Mouse (Mus musculus) forebrain, embryonic 16.5 days (tissue): Measurements from ENCODE around the gene Aurka. TPM values are rescaled to one million over a fixed set of nuclear protein-coding genes. Genes with fewer than 3 reads are reported as not detected.
A peak's percentile ranks its signal among the peaks of the same experiment; 100 is the strongest.

Source experiments
- ATAC-seq: fragments of 200-750 bp; cut with Nextera tagmentation; 2 replicates; pipeline ENCODE4 v1.8.0; 2017; ENCODE audit warnings: mild to moderate bottlenecking, moderate library complexity
- H3K27ac ChIP-seq: fragments of 300-500 bp; sonication (generic); 2 replicates; pipeline ENCODE4 v1.5.1; 2014; ENCODE audit warnings: low read length, control low read depth
- H3K27me3 ChIP-seq: fragments of 300-500 bp; sonication (generic); replicated peaks from 2 replicates; pipeline ENCODE4 v1.6.1; 2014; ENCODE audit warnings: low read length; ENCODE audit not compliant: control insufficient read depth, insufficient read depth
- H3K36me3 ChIP-seq: fragments of 300-500 bp; sonication (generic); 2 replicates; pipeline ENCODE4 v1.6.1; 2014; ENCODE audit not compliant: control insufficient read depth, insufficient read depth
- H3K4me1 ChIP-seq: fragments of 300-500 bp; sonication (generic); replicated peaks from 2 replicates; pipeline ENCODE4 v1.6.1; 2014; ENCODE audit warnings: low read length; ENCODE audit not compliant: control insufficient read depth, insufficient read depth
- H3K4me2 ChIP-seq: fragments of 300-500 bp; sonication (generic); 2 replicates; pipeline ENCODE4 v1.6.1; 2014; ENCODE audit warnings: mild to moderate bottlenecking, low read length, control low read depth
- H3K4me3 ChIP-seq: fragments of 300-500 bp; sonication (generic); replicated peaks from 2 replicates; pipeline ENCODE4 v1.5.1; 2014; ENCODE audit warnings: mild to moderate bottlenecking, low read length, control low read depth
- H3K9ac ChIP-seq: fragments of 300-500 bp; sonication (generic); replicated peaks from 2 replicates; pipeline ENCODE4 v1.6.1; 2014; ENCODE audit warnings: low read depth, low read length, control low read depth
- H3K9me3 ChIP-seq: fragments of 300-500 bp; sonication (generic); 2 replicates; pipeline ENCODE4 v1.6.1; 2016; ENCODE audit warnings: low read length; ENCODE audit not compliant: control insufficient read depth
- WGBS: fragments of 180-500 bp; shearing (Covaris S2); extraction: QIAGEN DNeasy Blood & Tissue Kit; methylation state at CpG from one replicate; pipeline ENCODE4 v1.1.7; 2014; 5-methylcytosine and 5-hydroxymethylcytosine counted together
- polyA plus RNA-seq: library from polyadenylated mRNA; unstranded; fragments of >200 nt; fragmentation: Nextera tagmentation; extraction: Ambion mirVana; gene quantifications from 2 replicates; pipeline ENCODE4 v1.2.1, GENCODE M21; 2015

The Aurka gene
- polyA plus RNA-seq, 1 experiment from 2014 or later = 38.3 TPM

DNA sequence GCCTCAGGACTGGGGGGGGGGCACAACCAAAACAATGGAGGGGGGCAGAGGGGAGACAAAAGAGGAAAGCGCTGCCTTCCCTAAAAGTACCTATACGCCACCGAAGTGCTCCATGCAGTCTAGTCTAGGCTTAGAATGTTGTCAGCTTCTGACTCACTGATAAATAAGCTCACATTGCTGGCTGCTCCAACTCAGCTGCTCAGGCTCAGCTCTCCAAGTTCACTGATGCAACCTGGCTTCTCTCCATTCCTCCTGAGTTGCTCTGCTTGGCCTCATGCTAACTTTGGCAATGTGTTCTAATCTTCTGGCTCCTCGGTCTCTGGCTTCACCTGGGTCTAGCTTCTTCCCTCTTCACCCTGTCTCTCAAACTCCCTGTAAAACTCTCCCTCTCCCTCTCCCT lies 6.2 kb upstream of the Aurka start:
- Histone ChIP-seq H3K4me2 (no peak overlapping the region), H3K27ac (no peak overlapping the region), H3K27me3 (no peaks in the 10 kb centered on the region), H3K9me3 (no peaks in the 10 kb centered on the region), H3K36me3 (peaks cover 31% of the 10 kb centered on the region), H3K9ac (no peak overlapping the region), H3K4me3 (no peak overlapping the region), H3K4me1 (peaks cover 6% of the 10 kb centered on the region)
- WGBS = 89% methylated on average over 4 of the region's 4 CpGs
- ATAC-seq = no peak

DNA sequence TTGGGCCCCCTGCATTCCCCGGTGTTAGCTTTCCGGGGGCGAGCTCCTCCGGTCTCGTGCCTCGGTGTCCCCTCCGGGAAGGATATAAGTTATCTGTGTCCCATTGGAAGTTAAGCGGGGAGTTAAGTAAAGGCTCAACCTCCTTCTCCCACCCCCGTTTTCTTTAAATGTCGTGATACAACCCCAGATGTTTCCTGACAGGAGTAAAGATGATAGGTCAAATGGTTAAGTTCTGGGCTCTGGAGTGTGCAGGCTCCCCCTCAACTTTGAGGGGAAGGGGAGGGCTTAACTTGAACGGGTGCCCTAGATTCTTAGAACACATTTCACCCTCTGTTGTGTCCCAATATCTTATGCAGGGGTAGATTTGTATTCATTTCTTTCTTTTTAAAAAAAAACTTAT lies 923 bp upstream of the Aurka start:
- Histone ChIP-seq H3K27me3 (no peaks in the 10 kb centered on the region), H3K4me3 (peak overlapping the region; percentile 99), H3K4me2 (peak overlapping the region; percentile 91), H3K9me3 (no peaks in the 10 kb centered on the region), H3K36me3 (peaks cover 16% of the 10 kb centered on the region), H3K4me1 (peaks cover 27% of the 10 kb centered on the region), H3K27ac (no peak overlapping the region; the same call in 1 of the 2 replicates), H3K9ac (peak overlapping the region; percentile 95)
- no peak for ATAC-seq
- under 1% methylated on average over 11 of the region's 11 CpGs for WGBS

DNA sequence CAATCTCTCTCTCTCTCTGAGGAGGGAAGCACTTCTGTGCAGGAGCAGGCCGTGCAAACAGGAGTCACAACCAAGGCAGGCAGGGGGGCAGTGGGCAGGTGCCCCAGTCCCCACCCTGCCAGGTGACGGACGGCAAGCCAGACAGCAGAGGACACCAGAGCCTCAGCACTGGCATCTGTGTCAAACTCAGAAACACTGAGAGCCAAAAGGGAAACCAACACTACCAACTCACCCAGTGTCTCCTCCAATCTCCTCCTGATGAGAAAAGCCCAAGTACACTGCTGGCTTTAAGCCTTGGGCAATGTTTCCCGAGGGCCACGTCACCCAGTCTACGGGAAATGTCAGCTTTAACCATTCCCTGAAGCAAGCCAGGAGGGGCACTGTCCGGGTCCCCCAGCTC lies 7.2 kb downstream of the Aurka start:
- H3K4me1 ChIP-seq = peaks cover 3% of the 10 kb centered on the region
- H3K4me2 ChIP-seq = no peak overlapping the region
- 91% methylated on average over 7 of the region's 7 CpGs for WGBS
- no peak overlapping the region for H3K4me3 ChIP-seq
- no peaks in the 10 kb centered on the region for H3K27me3 ChIP-seq
- ATAC-seq = no peak
- H3K9me3 ChIP-seq = no peaks in the 10 kb centered on the region
- no peak overlapping the region for H3K9ac ChIP-seq
- H3K27ac ChIP-seq = no peak overlapping the region
- no peaks in the 10 kb centered on the region; the same call in none of the 2 replicates for H3K36me3 ChIP-seq

DNA sequence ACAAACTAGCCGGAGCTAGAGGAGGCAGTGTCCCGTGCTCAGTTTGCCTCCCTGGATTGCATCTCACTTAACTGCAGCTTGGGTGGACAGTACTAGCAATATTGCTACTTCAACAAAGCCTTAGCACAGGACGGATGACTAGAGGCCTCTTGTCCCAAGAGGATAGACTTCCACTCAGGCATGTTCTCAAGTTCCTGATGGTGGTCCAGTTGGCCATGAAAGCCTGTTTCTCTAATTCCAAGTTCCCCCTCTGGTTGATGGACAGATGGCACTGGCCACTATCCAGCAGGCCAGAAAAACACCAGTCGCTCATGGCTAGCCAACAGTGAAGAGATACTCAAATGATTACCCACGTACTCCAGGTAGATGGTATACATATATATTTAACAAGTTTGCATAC lies 14.5 kb downstream of the Aurka start:
- Histone ChIP-seq H3K9me3 (no peaks in the 10 kb centered on the region), H3K4me3 (no peak overlapping the region), H3K4me1 (peaks cover 38% of the 10 kb centered on the region), H3K4me2 (no peak overlapping the region), H3K9ac (no peak overlapping the region), H3K27ac (peak overlapping the region; percentile 73), H3K27me3 (no peaks in the 10 kb centered on the region), H3K36me3 (0 out of 2 replicates have a peak, but pooled peaks cover 4% of the 10 kb centered on the region)
- 49% methylated on average over 5 of the region's 5 CpGs for WGBS
- 0 out of 2 replicates have a peak, but pooled peaks have one; percentile 11 for ATAC-seq

DNA sequence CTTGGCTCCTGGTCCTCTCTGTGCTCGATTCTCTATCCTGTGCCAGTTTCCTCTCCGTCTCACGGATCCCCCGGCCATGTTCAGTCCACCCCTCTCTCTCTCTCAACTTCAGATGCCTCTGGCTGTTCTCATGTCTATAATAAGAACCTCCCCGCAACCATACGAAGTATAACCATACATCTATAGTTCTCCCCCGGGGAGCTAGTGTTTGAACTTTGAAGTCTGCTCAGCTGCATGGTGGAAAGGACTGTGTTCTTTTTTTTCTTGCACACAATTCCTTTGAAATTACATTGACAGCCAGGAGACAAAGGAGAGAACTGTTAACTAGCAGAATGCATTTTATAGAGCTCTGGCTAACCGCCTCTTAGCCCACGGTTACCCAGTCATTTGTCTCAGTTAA lies 15.6 kb downstream of the Aurka start:
- H3K9ac ChIP-seq = no peak overlapping the region
- H3K4me2 ChIP-seq = no peak overlapping the region
- H3K4me1 ChIP-seq = peaks cover 42% of the 10 kb centered on the region
- ATAC-seq = peak; percentile 5; the same call in 1 of the 2 replicates
- no peak overlapping the region for H3K4me3 ChIP-seq
- H3K9me3 ChIP-seq = no peaks in the 10 kb centered on the region
- H3K27me3 ChIP-seq = no peaks in the 10 kb centered on the region
- H3K27ac ChIP-seq = peak overlapping the region; percentile 73
- WGBS = 30% methylated on average over 9 of the region's 9 CpGs
- H3K36me3 ChIP-seq = 0 out of 2 replicates have a peak, but pooled peaks cover 4% of the 10 kb centered on the region

DNA sequence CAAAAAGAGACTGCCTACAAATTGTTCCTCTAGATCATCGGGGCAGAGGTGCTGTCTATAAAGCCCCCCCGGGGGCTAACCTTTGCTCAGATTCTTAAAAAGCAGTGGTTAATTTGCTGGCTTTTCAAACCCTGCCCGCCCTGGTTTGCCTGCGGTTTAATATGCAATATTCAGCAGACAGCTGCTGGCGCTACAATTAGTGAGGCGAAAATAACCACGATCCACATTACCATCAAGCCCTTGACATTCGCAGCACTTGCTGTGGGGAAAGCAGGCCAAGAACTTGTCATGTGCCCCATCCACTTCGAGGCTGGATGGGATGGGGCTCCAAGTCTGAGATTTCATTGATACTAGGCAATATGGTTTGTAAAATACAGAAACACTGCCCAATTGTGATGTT lies 17.1 kb downstream of the Aurka start:
- Histone ChIP-seq H3K9ac (no peak overlapping the region), H3K27me3 (no peaks in the 10 kb centered on the region), H3K4me1 (peaks cover 57% of the 10 kb centered on the region), H3K36me3 (0 out of 2 replicates have a peak, but pooled peaks cover 4% of the 10 kb centered on the region), H3K4me2 (peak overlapping the region; percentile 2; the same call in 1 of the 2 replicates), H3K9me3 (no peaks in the 10 kb centered on the region), H3K27ac (peak overlapping the region; percentile 89), H3K4me3 (no peak overlapping the region)
- WGBS = 13% methylated on average over 9 of the region's 9 CpGs
- ATAC-seq = peak; percentile 73

DNA sequence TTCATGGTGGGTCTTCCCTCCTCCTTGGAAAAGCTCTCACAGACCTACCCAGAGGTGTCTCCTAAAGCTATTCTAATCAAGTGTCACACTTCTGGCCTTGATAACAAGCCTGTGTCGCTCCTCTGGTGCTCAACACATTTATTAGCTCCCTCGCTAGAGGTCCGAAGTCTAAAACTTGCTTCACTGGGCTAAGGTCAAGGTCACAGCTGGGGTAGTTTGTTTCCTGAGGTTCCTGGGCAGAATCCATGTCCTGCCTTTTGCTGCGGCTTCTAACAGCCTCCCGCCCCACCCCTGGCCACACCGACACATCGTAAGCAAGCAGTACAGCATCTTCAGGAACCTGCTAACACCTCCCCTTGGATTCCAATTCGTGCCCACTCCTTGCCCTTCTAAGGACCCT lies 19.6 kb downstream of the Aurka start:
- no peaks in the 10 kb centered on the region for H3K9me3 ChIP-seq
- no peak for ATAC-seq
- H3K36me3 ChIP-seq = no peaks in the 10 kb centered on the region
- H3K9ac ChIP-seq = no peak overlapping the region
- H3K4me3 ChIP-seq = no peak overlapping the region
- no peak overlapping the region for H3K4me2 ChIP-seq
- H3K4me1 ChIP-seq = peaks cover 73% of the 10 kb centered on the region
- 96% methylated on average over 8 of the region's 8 CpGs for WGBS
- no peaks in the 10 kb centered on the region for H3K27me3 ChIP-seq
- no peak overlapping the region for H3K27ac ChIP-seq

DNA sequence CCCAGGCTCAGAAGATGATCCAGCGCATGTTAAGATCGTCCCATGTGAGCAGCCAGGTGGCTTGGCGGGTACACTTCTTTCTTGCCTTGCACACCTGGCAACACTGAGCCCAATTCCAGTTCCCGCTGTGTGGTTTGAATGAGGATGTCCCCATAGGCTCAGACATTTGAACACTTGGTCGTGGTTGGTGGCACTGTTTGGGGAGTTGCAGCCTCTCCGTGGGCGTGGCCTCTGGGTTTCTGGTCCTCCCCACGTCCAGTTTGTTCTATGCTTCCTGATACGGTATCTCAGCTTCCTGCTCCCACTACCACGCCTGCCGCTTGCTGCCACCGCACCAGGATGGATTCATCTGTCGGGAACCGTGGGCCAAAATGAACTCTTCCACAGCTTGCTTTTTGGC lies 20.6 kb downstream of the Aurka start:
- H3K27ac ChIP-seq = no peak overlapping the region

DNA sequence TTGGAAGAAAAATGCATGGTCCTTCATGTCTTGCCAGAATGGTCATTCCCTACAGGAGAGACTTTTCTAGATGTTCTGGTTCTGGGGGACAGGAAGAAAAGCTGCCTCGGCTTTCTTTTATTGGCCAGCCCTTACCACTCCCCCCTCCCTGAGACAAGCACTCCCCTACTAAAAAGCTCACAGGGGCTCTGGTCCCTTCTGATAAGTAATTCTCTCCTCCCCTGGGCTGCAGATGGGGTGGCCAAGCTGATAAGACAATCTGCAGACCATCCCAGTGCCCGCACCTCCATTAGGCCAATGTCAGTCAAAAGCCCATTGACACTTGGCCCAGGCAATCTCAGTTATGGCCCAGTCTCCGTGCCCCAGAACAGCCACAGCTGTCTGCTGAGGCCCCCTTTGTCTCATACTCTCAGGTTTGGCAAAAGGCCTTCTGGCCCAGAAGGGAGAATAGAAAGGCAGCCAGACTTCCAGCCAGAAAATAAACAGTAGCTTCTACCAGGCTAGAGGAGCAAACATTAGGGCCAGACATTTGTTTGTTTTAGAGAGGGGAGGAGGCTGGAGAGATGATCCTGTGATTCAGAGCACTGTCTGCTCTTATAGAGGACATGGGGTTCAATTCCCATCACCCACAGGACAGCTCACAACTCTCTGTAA lies 21.9 kb downstream of the Aurka start:
- Histone ChIP-seq H3K9me3 (no peaks in the 10 kb centered on the region), H3K4me1 (peaks cover 58% of the 10 kb centered on the region), H3K9ac (peak overlapping the region; percentile 33; the same call in 1 of the 2 replicates), H3K36me3 (no peaks in the 10 kb centered on the region), H3K4me3 (peak overlapping the region; percentile 15; the same call in 1 of the 2 replicates), H3K27ac (peak overlapping the region; percentile 64), H3K4me2 (peak overlapping the region; percentile 96), H3K27me3 (no peaks in the 10 kb centered on the region)
- no peak for ATAC-seq
- 36% methylated on average over 3 of the region's 3 CpGs for WGBS

More for the DNA sequence above, 20.6 kb downstream of the Aurka start:
- H3K9ac ChIP-seq = no peak overlapping the region
- H3K4me1 ChIP-seq = peaks cover 67% of the 10 kb centered on the region
- H3K36me3 ChIP-seq = no peaks in the 10 kb centered on the region
- H3K9me3 ChIP-seq = no peaks in the 10 kb centered on the region
- H3K4me3 ChIP-seq = no peak overlapping the region
- H3K27me3 ChIP-seq = no peaks in the 10 kb centered on the region
- WGBS = 82% methylated on average over 14 of the region's 14 CpGs
- H3K4me2 ChIP-seq = no peak overlapping the region
- ATAC-seq = no peak
